Mouse (Mus musculus) hindbrain, embryonic 12.5 days (tissue): Measurements from ENCODE around the gene Gtf2h5. TPM values are rescaled to one million over a fixed set of nuclear protein-coding genes. Genes with fewer than 3 reads are reported as not detected.

Experiments
- ATAC-seq: fragments of 200-750 bp; cut with Nextera tagmentation; 2 replicates; pipeline ENCODE4 v1.8.0; 2017; ENCODE audit warnings: moderate TSS enrichment; ENCODE audit not compliant: low FRiP score
- H3K27ac ChIP-seq: fragments of 300-500 bp; sonication (generic); 2 replicates; pipeline ENCODE4 v1.5.1; 2016; ENCODE audit warnings: mild to moderate bottlenecking
- H3K27me3 ChIP-seq: fragments of 300-500 bp; sonication (generic); 2 replicates; pipeline ENCODE4 v1.6.1; 2016; ENCODE audit warnings: mild to moderate bottlenecking
- H3K36me3 ChIP-seq: fragments of 300-500 bp; sonication (generic); 2 replicates; pipeline ENCODE4 v1.6.1; 2016; ENCODE audit warnings: mild to moderate bottlenecking
- H3K4me1 ChIP-seq: fragments of 300-500 bp; sonication (generic); 2 replicates; pipeline ENCODE4 v1.6.1; 2016
- H3K4me2 ChIP-seq: fragments of 300-500 bp; sonication (generic); replicated peaks from 2 replicates; pipeline ENCODE4 v1.6.1; 2016; ENCODE audit warnings: mild to moderate bottlenecking
- H3K4me3 ChIP-seq: fragments of 300-500 bp; sonication (generic); 2 replicates; pipeline ENCODE4 v1.5.1; 2016; ENCODE audit warnings: mild to moderate bottlenecking
- H3K9ac ChIP-seq: fragments of 300-500 bp; sonication (generic); 2 replicates; pipeline ENCODE4 v1.6.1; 2016; ENCODE audit warnings: mild to moderate bottlenecking, moderate library complexity
- H3K9me3 ChIP-seq: fragments of 300-500 bp; sonication (generic); replicated peaks from 2 replicates; pipeline ENCODE4 v1.6.1; 2016; ENCODE audit warnings: mild to moderate bottlenecking
- WGBS: fragments of 180-500 bp; shearing (Covaris S2); methylation state at CpG from one replicate; pipeline ENCODE4 v1.1.7; 2016; 5-methylcytosine and 5-hydroxymethylcytosine counted together
- polyA plus RNA-seq: library from polyadenylated mRNA; unstranded; fragments of >200 nt; fragmentation: Nextera tagmentation; extraction: Ambion mirVana; gene quantifications from 2 replicates; pipeline ENCODE4 v1.2.1, GENCODE M21; 2016

The Gtf2h5 gene
- polyA plus RNA-seq, 1 experiment from 2014 or later, result 160 TPM

GRCm38 (mm10) chr17:6083323-6083890 is 3.8 kb downstream of the Gtf2h5 start:
- H3K27me3 ChIP-seq, result no peaks in the 10 kb centered on the region
- H3K9ac ChIP-seq, result no peak overlapping the region
- no peaks in the 10 kb centered on the region for H3K9me3 ChIP-seq
- peaks cover 27% of the 10 kb centered on the region for H3K36me3 ChIP-seq
- H3K27ac ChIP-seq, result no peak overlapping the region
- H3K4me2 ChIP-seq, result no peak overlapping the region
- ATAC-seq, result no peak
- 94% methylated on average over 5 of the region's 5 CpGs for WGBS
- no peak overlapping the region for H3K4me3 ChIP-seq
- peaks cover 10% of the 10 kb centered on the region for H3K4me1 ChIP-seq

GRCm38 (mm10) chr17:6091604-6092003 is 12.0 kb downstream of the Gtf2h5 start:
- no peak for ATAC-seq
- Histone ChIP-seq H3K36me3 (peaks cover 25% of the 10 kb centered on the region; the same call in 1 of the 2 replicates), H3K4me2 (no peak overlapping the region), H3K27me3 (no peaks in the 10 kb centered on the region), H3K9ac (no peak overlapping the region), H3K9me3 (no peaks in the 10 kb centered on the region), H3K4me1 (no peaks in the 10 kb centered on the region), H3K4me3 (no peak overlapping the region), H3K27ac (no peak overlapping the region)
- 93% methylated on average over 6 of the region's 6 CpGs for WGBS

GRCm38 (mm10) chr17:6095579-6095978 is 16.0 kb downstream of the Gtf2h5 start:
- H3K4me3 ChIP-seq, result no peak overlapping the region
- no peak overlapping the region for H3K9ac ChIP-seq
- ATAC-seq, result no peak
- no peak overlapping the region for H3K27ac ChIP-seq
- H3K9me3 ChIP-seq, result no peaks in the 10 kb centered on the region
- H3K36me3 ChIP-seq, result peaks cover 13% of the 10 kb centered on the region; the same call in 1 of the 2 replicates
- no peaks in the 10 kb centered on the region for H3K27me3 ChIP-seq
- H3K4me2 ChIP-seq, result no peak overlapping the region
- H3K4me1 ChIP-seq, result no peaks in the 10 kb centered on the region

- 0 out of 2 replicates have a peak, but pooled peaks have one; percentile 63 for ATAC-seq
- H3K4me2 ChIP-seq, result no peak overlapping the region
- no peaks in the 10 kb centered on the region for H3K9me3 ChIP-seq
- WGBS, result 24% methylated on average over 4 of the region's 4 CpGs
- no peak overlapping the region for H3K27ac ChIP-seq
- H3K27me3 ChIP-seq, result no peaks in the 10 kb centered on the region
- H3K9ac ChIP-seq, result no peak overlapping the region
- no peaks in the 10 kb centered on the region for H3K36me3 ChIP-seq
- no peaks in the 10 kb centered on the region for H3K4me1 ChIP-seq
- H3K4me3 ChIP-seq, result no peak overlapping the region
Observed at GRCm38 (mm10) chr17:6097884-6098283, 18.3 kb downstream of the Gtf2h5 start.

GRCm38 (mm10) chr17:6102287-6102686 is 22.7 kb downstream of the Gtf2h5 start:
- no peak overlapping the region for H3K4me3 ChIP-seq
- H3K9me3 ChIP-seq, result no peaks in the 10 kb centered on the region
- ATAC-seq, result no peak
- H3K36me3 ChIP-seq, result no peaks in the 10 kb centered on the region
- 90% methylated on average over 3 of the region's 3 CpGs for WGBS
- H3K4me2 ChIP-seq, result no peak overlapping the region
- H3K4me1 ChIP-seq, result no peaks in the 10 kb centered on the region
- no peak overlapping the region for H3K27ac ChIP-seq
- H3K9ac ChIP-seq, result no peak overlapping the region
- no peaks in the 10 kb centered on the region for H3K27me3 ChIP-seq

GRCm38 (mm10) chr17:6103566-6103965 is 24.0 kb downstream of the Gtf2h5 start:
- Histone ChIP-seq H3K9ac (no peak overlapping the region), H3K4me1 (peaks cover 8% of the 10 kb centered on the region), H3K27ac (no peak overlapping the region), H3K27me3 (no peaks in the 10 kb centered on the region), H3K9me3 (no peaks in the 10 kb centered on the region), H3K4me2 (no peak overlapping the region), H3K4me3 (no peak overlapping the region), H3K36me3 (no peaks in the 10 kb centered on the region)
- WGBS, result 79% methylated on average over 6 of the region's 6 CpGs
- no peak for ATAC-seq

- peak within 1 kb of the TSS; percentile 67 for H3K4me2 ChIP-seq
- WGBS, result under 1% methylated on average over 34 of the region's 76 CpGs
- H3K9ac ChIP-seq, result peak within 1 kb of the TSS; percentile 97
- H3K27ac ChIP-seq, result peak within 1 kb of the TSS; percentile 98
- peaks cover 22% of the 10 kb centered on the region for H3K4me1 ChIP-seq
- peaks cover 8% of the 10 kb centered on the region; the same call in 1 of the 2 replicates for H3K36me3 ChIP-seq
- peak; percentile 98 for ATAC-seq
- H3K4me3 ChIP-seq, result peak within 1 kb of the TSS; percentile 91
- H3K9me3 ChIP-seq, result no peaks in the 10 kb centered on the region
- no peaks in the 10 kb centered on the region for H3K27me3 ChIP-seq
Observed at GRCm38 (mm10) chr17:6106361-6107014, 26.9 kb downstream of the Gtf2h5 start, which contains the start of gene Tulp4. TSS of gene Tulp4 (plus strand) at chr17:6106437.

- Histone ChIP-seq H3K36me3 (peaks cover 11% of the 10 kb centered on the region; the same call in 1 of the 2 replicates), H3K4me2 (peak overlapping the region; percentile 67), H3K9me3 (no peaks in the 10 kb centered on the region), H3K4me1 (peaks cover 22% of the 10 kb centered on the region), H3K4me3 (peak overlapping the region; percentile 91), H3K27ac (peak overlapping the region; percentile 98), H3K27me3 (no peaks in the 10 kb centered on the region), H3K9ac (peak overlapping the region; percentile 97)
- ATAC-seq, result peak; percentile 68
- under 1% methylated on average over 31 of the region's 50 CpGs for WGBS
Observed at GRCm38 (mm10) chr17:6107015-6107601, 27.5 kb downstream of the Gtf2h5 start.

GRCm38 (mm10) chr17:6108175-6108574 is 28.6 kb downstream of the Gtf2h5 start:
- H3K27me3 ChIP-seq, result no peaks in the 10 kb centered on the region
- peak overlapping the region; percentile 97 for H3K9ac ChIP-seq
- peak overlapping the region; percentile 67 for H3K4me2 ChIP-seq
- H3K27ac ChIP-seq, result 0 out of 2 replicates have a peak overlapping the region, but pooled peaks have one; percentile 98
- no peaks in the 10 kb centered on the region for H3K9me3 ChIP-seq
- peaks cover 22% of the 10 kb centered on the region for H3K4me1 ChIP-seq
- peak overlapping the region; percentile 91 for H3K4me3 ChIP-seq
- WGBS, result 53% methylated on average over 7 of the region's 7 CpGs
- peaks cover 12% of the 10 kb centered on the region; the same call in 1 of the 2 replicates for H3K36me3 ChIP-seq
- no peak for ATAC-seq

- no peaks in the 10 kb centered on the region for H3K27me3 ChIP-seq
- no peaks in the 10 kb centered on the region for H3K9me3 ChIP-seq
- 79% methylated on average over 3 of the region's 3 CpGs for WGBS
- no peak overlapping the region for H3K27ac ChIP-seq
- H3K4me3 ChIP-seq, result no peak overlapping the region
- peaks cover 22% of the 10 kb centered on the region for H3K4me1 ChIP-seq
- ATAC-seq, result no peak
- H3K9ac ChIP-seq, result no peak overlapping the region
- no peak overlapping the region for H3K4me2 ChIP-seq
- peaks cover 16% of the 10 kb centered on the region; the same call in 1 of the 2 replicates for H3K36me3 ChIP-seq
Observed at GRCm38 (mm10) chr17:6110956-6111355, 31.4 kb downstream of the Gtf2h5 start.

- Histone ChIP-seq H3K9me3 (no peaks in the 10 kb centered on the region), H3K27ac (no peak overlapping the region), H3K4me3 (no peak overlapping the region), H3K4me2 (no peak overlapping the region), H3K4me1 (peaks cover 15% of the 10 kb centered on the region), H3K27me3 (no peaks in the 10 kb centered on the region), H3K36me3 (peaks cover 16% of the 10 kb centered on the region; the same call in 1 of the 2 replicates), H3K9ac (no peak overlapping the region)
- WGBS, result 90% methylated on average over 6 of the region's 6 CpGs
- ATAC-seq, result no peak
Observed at GRCm38 (mm10) chr17:6113653-6114052, 34.1 kb downstream of the Gtf2h5 start.

GRCm38 (mm10) chr17:6115085-6115484 is 35.5 kb downstream of the Gtf2h5 start:
- no peak overlapping the region for H3K4me2 ChIP-seq
- H3K9ac ChIP-seq, result no peak overlapping the region
- H3K4me1 ChIP-seq, result peaks cover 2% of the 10 kb centered on the region; the same call in 1 of the 2 replicates
- ATAC-seq, result no peak
- H3K9me3 ChIP-seq, result no peaks in the 10 kb centered on the region
- no peaks in the 10 kb centered on the region for H3K27me3 ChIP-seq
- peaks cover 12% of the 10 kb centered on the region; the same call in 1 of the 2 replicates for H3K36me3 ChIP-seq
- no peak overlapping the region for H3K27ac ChIP-seq
- H3K4me3 ChIP-seq, result no peak overlapping the region
- 93% methylated on average over 9 of the region's 9 CpGs for WGBS
